Mouse (Mus musculus) E14TG2a.4 (cell line): Measurements from ENCODE around the gene Trpm3.

Source experiments
- CTCF ChIP-seq: conservative IDR thresholded peaks from 2 replicates; pipeline ENCODE4 v1.5.1; 2014; ENCODE audit warnings: low read length
- NANOG ChIP-seq: IDR thresholded peaks from 2 replicates; pipeline ENCODE4 v1.6.1; 2014; ENCODE audit warnings: borderline replicate concordance, low read length, mixed read lengths
- POU5F1 ChIP-seq: IDR thresholded peaks from 2 replicates; pipeline ENCODE4 v1.6.1; 2014; ENCODE audit warnings: low read length, borderline replicate concordance

- no peak for TF ChIP-seq CTCF
- no peak for TF ChIP-seq NANOG
- no peak for TF ChIP-seq POU5F1
Measured at GRCm38 (mm10) chr19:22272916-22273315, 134.1 kb downstream of the Trpm3 start.
